Mouse (Mus musculus) forebrain, embryonic 15.5 days (tissue): Measurements from ENCODE around the gene Aimp1. TPM values are rescaled to one million over a fixed set of nuclear protein-coding genes. Genes with fewer than 3 reads are reported as not detected.

Experiments
- ATAC-seq: fragments of 200-750 bp; cut with Nextera tagmentation; replicated peaks from 2 replicates; pipeline ENCODE4 v1.8.0; 2017; ENCODE audit warnings: mild to moderate bottlenecking, moderate TSS enrichment, moderate library complexity
- H3K27ac ChIP-seq: fragments of 300-500 bp; sonication (generic); replicated peaks from 2 replicates; pipeline ENCODE4 v1.5.1; 2015; ENCODE audit warnings: mild to moderate bottlenecking, inconsistent platforms
- H3K27me3 ChIP-seq: fragments of 300-500 bp; sonication (generic); 2 replicates; pipeline ENCODE4 v1.6.1; 2015; ENCODE audit warnings: inconsistent platforms
- H3K36me3 ChIP-seq: fragments of 300-500 bp; sonication (generic); 2 replicates; pipeline ENCODE4 v1.6.1; 2015; ENCODE audit warnings: mild to moderate bottlenecking, inconsistent platforms
- H3K4me1 ChIP-seq: fragments of 300-500 bp; sonication (generic); 2 replicates; pipeline ENCODE4 v1.6.1; 2015; ENCODE audit warnings: inconsistent platforms
- H3K4me2 ChIP-seq: fragments of 300-500 bp; sonication (generic); replicated peaks from 2 replicates; pipeline ENCODE4 v1.6.1; 2015; ENCODE audit warnings: mild to moderate bottlenecking, inconsistent platforms
- H3K4me3 ChIP-seq: fragments of 300-500 bp; sonication (generic); 2 replicates; pipeline ENCODE4 v1.5.1; 2015; ENCODE audit warnings: mild to moderate bottlenecking, inconsistent platforms
- H3K9ac ChIP-seq: fragments of 300-500 bp; sonication (generic); replicated peaks from 2 replicates; pipeline ENCODE4 v1.6.1; 2015; ENCODE audit warnings: mild to moderate bottlenecking, inconsistent platforms
- H3K9me3 ChIP-seq: fragments of 300-500 bp; sonication (generic); 2 replicates; pipeline ENCODE4 v1.6.1; 2016; ENCODE audit warnings: inconsistent platforms
- WGBS: fragments of 180-500 bp; shearing (Covaris S2); methylation state at CpG from one replicate; pipeline ENCODE4 v1.1.7; 2015; ENCODE audit warnings: mixed read lengths; 5-methylcytosine and 5-hydroxymethylcytosine counted together
- polyA plus RNA-seq: library from polyadenylated mRNA; unstranded; fragments of >200 nt; fragmentation: Nextera tagmentation; extraction: Ambion mirVana; gene quantifications from 2 replicates; pipeline ENCODE4 v1.2.1, GENCODE M21; 2015

Gene Aimp1
- polyA plus RNA-seq, 1 experiment from 2014 or later: 60.8 TPM

- peak; percentile 87 for ATAC-seq
- WGBS: 51% methylated on average over 5 of the region's 5 CpGs
Observed at GRCm38 (mm10) chr3:132650191-132650590, 34.0 kb downstream of the Aimp1 start.

GRCm38 (mm10) chr3:132649368-132649767 is 34.8 kb downstream of the Aimp1 start:
- H3K4me2 ChIP-seq: no peak overlapping the region
- no peak for ATAC-seq
- WGBS: 83% methylated on average over 7 of the region's 7 CpGs
- H3K27me3 ChIP-seq: no peaks in the 10 kb centered on the region
- H3K9me3 ChIP-seq: no peaks in the 10 kb centered on the region
- H3K9ac ChIP-seq: no peak overlapping the region
- H3K4me1 ChIP-seq: 0 out of 2 replicates have a peak, but pooled peaks cover 9% of the 10 kb centered on the region
- no peak overlapping the region for H3K27ac ChIP-seq
- no peaks in the 10 kb centered on the region for H3K36me3 ChIP-seq
- no peak overlapping the region for H3K4me3 ChIP-seq

More at GRCm38 (mm10) chr3:132650191-132650590, 34.0 kb downstream of the Aimp1 start:
- Histone ChIP-seq H3K27ac (no peak overlapping the region), H3K4me3 (no peak overlapping the region), H3K9me3 (no peaks in the 10 kb centered on the region), H3K9ac (no peak overlapping the region), H3K27me3 (no peaks in the 10 kb centered on the region), H3K36me3 (no peaks in the 10 kb centered on the region), H3K4me2 (no peak overlapping the region), H3K4me1 (0 out of 2 replicates have a peak, but pooled peaks cover 9% of the 10 kb centered on the region)

- no peak for ATAC-seq
- H3K4me2 ChIP-seq: no peak overlapping the region
- H3K27me3 ChIP-seq: no peaks in the 10 kb centered on the region
- H3K36me3 ChIP-seq: no peaks in the 10 kb centered on the region
- no peaks in the 10 kb centered on the region for H3K9me3 ChIP-seq
- no peak overlapping the region for H3K4me3 ChIP-seq
- 53% methylated on average over 1 of the region's 1 CpGs for WGBS
- no peak overlapping the region for H3K27ac ChIP-seq
- no peak overlapping the region for H3K9ac ChIP-seq
- 0 out of 2 replicates have a peak, but pooled peaks cover 9% of the 10 kb centered on the region for H3K4me1 ChIP-seq
Observed at GRCm38 (mm10) chr3:132646814-132647213, 37.4 kb downstream of the Aimp1 start.

GRCm38 (mm10) chr3:132644071-132644470 is 40.1 kb downstream of the Aimp1 start:
- no peak overlapping the region for H3K4me2 ChIP-seq
- no peak for ATAC-seq
- H3K4me1 ChIP-seq: no peaks in the 10 kb centered on the region
- no peak overlapping the region for H3K4me3 ChIP-seq
- WGBS: 84% methylated on average over 4 of the region's 4 CpGs
- H3K36me3 ChIP-seq: no peaks in the 10 kb centered on the region
- H3K9ac ChIP-seq: no peak overlapping the region
- H3K27me3 ChIP-seq: no peaks in the 10 kb centered on the region
- H3K27ac ChIP-seq: no peak overlapping the region
- H3K9me3 ChIP-seq: no peaks in the 10 kb centered on the region

- no peaks in the 10 kb centered on the region for H3K36me3 ChIP-seq
- 91% methylated on average over 3 of the region's 3 CpGs for WGBS
- H3K27me3 ChIP-seq: no peaks in the 10 kb centered on the region
- no peak overlapping the region for H3K9ac ChIP-seq
- H3K4me3 ChIP-seq: no peak overlapping the region
- no peaks in the 10 kb centered on the region for H3K9me3 ChIP-seq
- H3K4me2 ChIP-seq: no peak overlapping the region
- ATAC-seq: no peak
- no peak overlapping the region for H3K27ac ChIP-seq
- H3K4me1 ChIP-seq: no peaks in the 10 kb centered on the region
Observed at GRCm38 (mm10) chr3:132637080-132637479, 47.1 kb downstream of the Aimp1 start.

GRCm38 (mm10) chr3:132633261-132633660 is 50.9 kb downstream of the Aimp1 start:
- no peak for ATAC-seq
- Histone ChIP-seq H3K27me3 (no peaks in the 10 kb centered on the region), H3K9me3 (no peaks in the 10 kb centered on the region), H3K27ac (no peak overlapping the region), H3K36me3 (no peaks in the 10 kb centered on the region), H3K4me3 (no peak overlapping the region), H3K4me2 (no peak overlapping the region), H3K9ac (no peak overlapping the region), H3K4me1 (no peaks in the 10 kb centered on the region)
- 66% methylated on average over 2 of the region's 2 CpGs for WGBS

- Histone ChIP-seq H3K4me2 (no peak within 1 kb of the TSS), H3K4me3 (no peak within 1 kb of the TSS), H3K9me3 (no peaks in the 10 kb centered on the region), H3K27ac (no peak within 1 kb of the TSS), H3K36me3 (no peaks in the 10 kb centered on the region), H3K9ac (no peak within 1 kb of the TSS), H3K27me3 (no peaks in the 10 kb centered on the region), H3K4me1 (no peaks in the 10 kb centered on the region)
- ATAC-seq: no peak
- WGBS: 91% methylated on average over 11 of the region's 11 CpGs
Observed at GRCm38 (mm10) chr3:132629601-132630239, 54.5 kb downstream of the Aimp1 start, which contains the start of gene Gimd1. Gene Gimd1 (plus strand): TSS chr3:132629820.

- Histone ChIP-seq H3K9ac (no peak overlapping the region), H3K4me2 (no peak overlapping the region), H3K9me3 (no peaks in the 10 kb centered on the region), H3K27me3 (no peaks in the 10 kb centered on the region), H3K4me3 (no peak overlapping the region), H3K27ac (no peak overlapping the region), H3K36me3 (no peaks in the 10 kb centered on the region), H3K4me1 (no peaks in the 10 kb centered on the region)
- no peak for ATAC-seq
- 55% methylated on average over 8 of the region's 8 CpGs for WGBS
Observed at GRCm38 (mm10) chr3:132628741-132629140, 55.4 kb downstream of the Aimp1 start.

Other genes starting within 250 kb of the Aimp1 start
- gene Gimd1, start 54.5 kb downstream of the Aimp1 start, polyA plus RNA-seq: not detected in 2 replicates
- 34.0 and 36.4 TPM in 2 replicates for gene Tbck, start 226 bp downstream of the Aimp1 start, polyA plus RNA-seq